In genomic region chr11:118043293-118043907, GRCm38 (mm10) we compare ENCODE assay signal across 10 mouse cellular contexts. TPM values are rescaled to one million over a fixed set of nuclear protein-coding genes. Genes with fewer than 3 reads are reported as not detected.
DNase-seq lines count a peak whose midpoint lies in the region; ATAC-seq and TF ChIP-seq lines count a peak whose summit lies in the region.
"Had no signal": no experiment of that assay in that cellular context is flagged by ENCODE, and none has a peak within 500 bp of the region (broad histone marks: within the 10 kb centered on the region; RNA-seq: fewer than 3 reads in every experiment).

No protein-coding gene starts in this region.

- intact Hi-C loops in gastrocnemius, postnatal 14 days (cut with DNase I; ENCODE audit: low total_unique reads), result no loop called here
- intact Hi-C loops in left cerebral cortex, postnatal 36 days (cut with DNase I), result no loop called here

- peak overlapping the region; percentile 47; the same call in 1 of the 2 replicates for H3K27ac ChIP-seq in cerebellum, adult 2 months (ENCODE audit: insufficient read depth, low read length)
- H3K27ac ChIP-seq in kidney, adult 2 months (ENCODE audit: insufficient read depth, low read depth, low read length), result no peak overlapping the region
- H3K27ac ChIP-seq: embryonic facial prominence, embryonic 12.5 days; lung, embryonic 15.5 days had no signal

- TF ChIP-seq CTCF in cerebellum, adult 2 months (IDR thresholded peaks at IDR 0.05; ENCODE audit: borderline replicate concordance, insufficient read depth, low read depth, low read length), result no peak
- no peak; the same call in 1 of the 2 replicates for TF ChIP-seq CTCF in kidney, adult 2 months (conservative IDR thresholded peaks at IDR 0.05; ENCODE audit: insufficient read depth, insufficient read length, low read depth, low read length)

- H3K4me3 ChIP-seq in cerebellum, adult 2 months (replicated peaks; ENCODE audit: insufficient read depth, low read depth, low read length), result no peak overlapping the region
- no peak overlapping the region for H3K4me3 ChIP-seq in kidney, adult 2 months (ENCODE audit: insufficient read depth, low read depth, low read length)
- H3K4me3 ChIP-seq: embryonic facial prominence, embryonic 12.5 days; lung, embryonic 15.5 days had no signal

- no peak for TF ChIP-seq POLR2A in cerebellum, adult 2 months (IDR thresholded peaks at IDR 0.05; ENCODE audit: borderline replicate concordance, insufficient read depth, low read length)
- no peak for TF ChIP-seq POLR2A in kidney, adult 2 months (IDR thresholded peaks at IDR 0.05; ENCODE audit: low read depth, low read length)

- WGBS in cerebellum, adult 2 months, result 35% methylated on average over 14 of the region's 14 CpGs
- 27% methylated on average over 14 of the region's 14 CpGs for WGBS in kidney, adult 2 months

- DNase-seq in cerebellum, adult 2 months, result peak; percentile 25 to 43
- peak; percentile 58 for DNase-seq in adrenal gland, postnatal 25 days
- DNase-seq in gastrocnemius, postnatal 14 days, result peak; percentile 68
- peak; percentile 80 for DNase-seq in kidney, adult 2 months
- DNase-seq in left cerebral cortex, postnatal 36 days (ENCODE audit: low spot score in 2 of 2), result peak; percentile 25 to 42
- peak; percentile 23 to 37 for DNase-seq in right cerebral cortex, adult 2 months (ENCODE audit: low spot score in 2 of 2)

- H3K36me3 ChIP-seq in kidney, adult 2 months (ENCODE audit: control insufficient read depth, insufficient read depth, low read length), result no peaks in the 10 kb centered on the region
- H3K36me3 ChIP-seq: embryonic facial prominence, embryonic 12.5 days; lung, embryonic 15.5 days had no signal

- no peak for ATAC-seq in cerebellum, adult (ENCODE audit: insufficient number of reproducible peaks, low FRiP score, low TSS enrichment)
- no peak for ATAC-seq in CD4-positive, CD25-positive, alpha-beta regulatory T cell, adult 4 months

- no peaks in the 10 kb centered on the region for H3K4me1 ChIP-seq in cerebellum, adult 2 months (ENCODE audit: control insufficient read depth, insufficient read depth, low read length)
- H3K4me1 ChIP-seq in kidney, adult 2 months (ENCODE audit: control insufficient read depth, insufficient read depth, low read length), result no peaks in the 10 kb centered on the region
- H3K4me1 ChIP-seq: embryonic facial prominence, embryonic 12.5 days had no signal

- H3K27me3 ChIP-seq in cerebellum, adult 2 months (ENCODE audit: control insufficient read depth, insufficient read depth, low read length), result no peaks in the 10 kb centered on the region
- H3K27me3 ChIP-seq in kidney, adult 2 months (replicated peaks; ENCODE audit: control insufficient read depth, insufficient read depth, low read length), result no peaks in the 10 kb centered on the region
- H3K27me3 ChIP-seq: embryonic facial prominence, embryonic 12.5 days; lung, embryonic 15.5 days had no signal

RNA-seq across cellular contexts. Expression of gene Pgs1, which starts 57.3 kb away (rescaled TPM):
- 70.5 and 76.5 TPM in 2 replicates for polyA plus RNA-seq in cerebellum, adult 2 months (2012; rRNA removed)
- 58.9 and 60.0 TPM in 2 replicates for total RNA-seq in adrenal gland, postnatal 25 days (2021)
- total RNA-seq in gastrocnemius, postnatal 14 days (2021), result 10 to 100 TPM; 15.6 to 17.1 TPM
- polyA plus RNA-seq in kidney, adult 2 months (2012; rRNA removed), result 29.7 and 30.4 TPM in 2 replicates
- total RNA-seq in left cerebral cortex, postnatal 36 days (2021), result 10 to 100 TPM; 82.8 to 86.3 TPM
- polyA plus RNA-seq in CD4-positive, CD25-positive, alpha-beta regulatory T cell, adult 4 months (2017; shearing (Covaris generic)), result 10 to 100 TPM; 34.3 to 38.8 TPM

Comparison
In these comparisons a context has a peak if more than half of its experiments do, and no peak if none do; other contexts are left out.
1. DNase-seq: peak in every context shown above with its lines; median percentile 80 in kidney, adult 2 months; 68 in gastrocnemius, postnatal 14 days; 58 in adrenal gland, postnatal 25 days; 34 in cerebellum, adult 2 months; 34 in left cerebral cortex, postnatal 36 days; 30 in right cerebral cortex, adult 2 months.